Mouse (Mus musculus): ENCODE results near the gene Gm49383. TPM values are rescaled to one million over a fixed set of nuclear protein-coding genes. Genes with fewer than 3 reads are reported as not detected.

The Gm49383 gene
- polyA plus RNA-seq (2014; fragmentation: Illumina TruSeq; extraction: RNeasy Lipid Tissue Mini Kit (QIAGEN cat#74804); ENCODE audit: low read depth, low replicate concordance): 1.7 TPM

DNA sequence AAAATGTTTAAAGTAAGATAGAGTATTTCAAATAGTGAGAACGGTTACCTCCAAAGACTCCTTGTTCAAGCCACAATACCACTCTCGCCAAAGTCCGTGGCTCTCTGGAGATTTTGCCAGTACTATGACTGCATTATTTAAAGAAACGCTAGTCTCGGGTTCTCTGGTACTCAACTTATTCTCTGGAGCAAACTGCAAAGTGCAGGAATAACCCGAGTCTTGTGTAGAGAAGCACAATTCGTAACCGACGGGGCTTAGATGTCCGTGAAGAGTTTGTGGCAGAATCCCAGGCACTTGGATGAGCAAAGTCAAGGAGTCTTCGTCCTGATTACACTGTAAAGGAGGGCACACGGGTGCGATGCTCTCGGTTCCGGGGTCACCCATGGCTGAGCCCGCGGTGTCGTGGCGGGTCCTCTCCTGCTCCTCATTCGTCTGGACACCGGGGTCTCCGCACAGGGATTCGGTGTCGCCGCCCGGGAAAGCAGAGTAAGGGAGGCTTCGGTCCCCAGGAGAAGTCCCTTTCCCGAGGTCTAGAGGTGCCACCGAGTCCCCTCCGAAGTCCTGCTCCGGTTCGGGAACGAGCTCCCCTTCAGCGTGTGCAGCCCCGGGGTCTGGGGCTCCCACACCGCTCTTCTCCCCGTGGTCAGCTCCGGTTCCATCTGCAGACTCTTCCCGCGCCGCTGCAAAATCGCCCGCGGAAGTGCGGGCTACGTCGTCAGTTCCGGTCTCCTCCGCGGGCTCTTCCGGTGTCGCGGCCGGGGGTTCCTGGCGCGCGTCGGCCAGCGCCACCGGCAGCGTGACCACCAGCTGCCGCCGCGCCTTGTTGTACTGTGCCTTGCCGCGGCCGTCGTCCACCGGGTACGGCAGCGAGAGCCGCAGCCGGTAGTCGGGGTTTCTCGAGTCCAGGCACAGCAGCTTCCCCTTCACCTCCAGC is at the start of gene Gm49383:
TSS of gene Gm49383 (minus strand) at position 661 of the 934 bp plus-strand sequence.

DNA sequence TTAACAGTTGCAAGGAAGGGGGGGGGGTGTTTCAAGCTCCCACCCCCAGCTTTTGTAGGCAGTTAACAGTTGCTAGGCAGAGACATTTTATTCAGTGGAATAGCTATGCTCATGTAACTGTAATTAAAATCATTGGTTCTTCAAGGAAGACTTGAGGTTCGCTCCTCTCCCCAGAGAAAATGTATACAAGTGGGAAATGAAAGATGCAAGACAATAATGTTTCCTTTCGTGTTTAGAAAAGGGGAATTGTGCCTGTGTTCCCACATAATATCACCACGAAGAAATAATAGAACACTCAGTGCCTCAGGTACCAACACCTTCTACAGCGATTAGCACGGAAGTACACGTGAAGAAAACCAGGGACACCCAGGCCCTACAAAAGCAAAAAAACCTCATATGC is 44.0 kb upstream of the Gm49383 start, which contains the start of gene Klhdc1:
TSS of gene Klhdc1 (plus strand) at position 301 of the 400 bp plus-strand sequence.

DNA sequence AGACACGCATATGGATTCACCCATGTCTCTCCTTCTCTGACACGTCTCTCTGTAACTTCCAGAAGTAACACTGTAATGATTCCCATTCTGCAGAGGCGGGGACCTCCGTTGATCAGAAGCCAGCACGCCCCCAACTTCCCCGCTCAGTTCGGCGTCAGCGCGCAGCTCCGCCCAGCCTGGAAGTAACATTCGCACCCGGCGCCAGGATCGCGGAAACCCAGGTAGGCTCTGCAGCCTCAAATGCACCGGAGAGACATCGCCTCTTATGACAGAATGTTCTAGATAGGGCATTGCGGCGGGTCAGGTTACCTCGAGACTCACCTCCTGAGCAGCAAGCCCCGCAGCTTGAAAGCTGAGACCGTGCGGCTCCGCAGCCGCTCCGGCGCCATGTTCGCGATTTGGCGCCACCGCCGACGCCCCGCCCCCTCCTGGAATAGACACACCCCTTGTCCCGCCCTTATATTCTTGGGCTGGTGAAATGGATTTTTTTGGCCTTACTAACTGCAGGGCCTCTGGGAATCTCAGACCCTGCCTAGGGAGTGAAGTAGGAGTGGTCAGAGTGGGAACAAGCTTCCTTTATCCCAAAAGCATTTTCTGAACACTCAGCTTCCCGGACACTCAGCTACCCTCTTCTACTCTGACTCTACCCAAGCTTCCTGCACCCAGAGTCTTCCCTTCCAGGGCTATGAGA is 31.0 kb upstream of the Gm49383 start, which contains the start of gene Pole2:
TSS of gene Pole2 (minus strand) at position 420 of the 691 bp plus-strand sequence.

GRCm38 (mm10) chr12:69204052-69204833 is 7.3 kb upstream of the Gm49383 start, which contains the start of gene Gm49384:
Gene Gm49384, minus strand, starts transcription at chr12:69204267.

DNA sequence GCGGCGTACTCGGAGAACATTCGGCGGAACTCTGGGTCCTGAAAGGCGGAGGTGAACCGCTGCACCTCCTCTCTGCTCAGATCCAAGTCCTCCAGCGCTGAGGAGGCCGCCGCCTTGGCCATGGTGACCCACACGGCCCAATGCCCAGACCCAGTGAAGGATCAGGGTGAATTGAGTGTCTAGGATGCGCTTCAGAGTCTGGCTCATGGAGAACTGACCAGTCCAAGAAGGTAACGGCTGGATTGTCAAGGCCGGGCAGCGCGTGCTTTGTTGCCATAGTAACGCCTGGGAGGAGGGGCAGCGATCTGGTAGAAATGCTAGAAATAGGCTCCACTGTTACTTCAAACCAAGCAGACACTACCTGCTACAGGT is 1.2 kb upstream of the Gm49383 start, which contains the start of gene Dnaaf2:
TSS of gene Dnaaf2 (minus strand) at position 266 of the 372 bp plus-strand sequence.

GRCm38 (mm10) chr12:69183583-69184308 is 13.2 kb downstream of the Gm49383 start, which contains the start of the genes Rpl36al and Mgat2:
Gene Rpl36al, minus strand, starts transcription at chr12:69184083.
Gene Mgat2, plus strand, starts transcription at chr12:69184157.

GRCm38 (mm10) chr12:69168461-69169106 is 28.3 kb downstream of the Gm49383 start, which contains the start of gene Lrr1:
Gene Lrr1, plus strand, starts transcription at chr12:69168814.

GRCm38 (mm10) chr12:69158765-69159577 is 37.9 kb downstream of the Gm49383 start, which contains the start of gene Rps29:
Gene Rps29, minus strand, starts transcription at chr12:69159186.

Other genes starting within 250 kb of the Gm49383 start
- gene Rps29, start 37.9 kb downstream of the Gm49383 start, polyA plus RNA-seq (2014; fragmentation: Illumina TruSeq; extraction: RNeasy Lipid Tissue Mini Kit (QIAGEN cat#74804); ENCODE audit: low read depth, low replicate concordance): 27.2 TPM
- gene Lrr1, start 28.3 kb downstream of the Gm49383 start, polyA plus RNA-seq (2014; fragmentation: Illumina TruSeq; extraction: RNeasy Lipid Tissue Mini Kit (QIAGEN cat#74804); ENCODE audit: low read depth, low replicate concordance): not detected
- gene Rpl36al, start 13.0 kb downstream of the Gm49383 start, polyA plus RNA-seq (2014; fragmentation: Illumina TruSeq; extraction: RNeasy Lipid Tissue Mini Kit (QIAGEN cat#74804); ENCODE audit: low read depth, low replicate concordance): 179 TPM
- 53.9 TPM for gene Mgat2, start 12.9 kb downstream of the Gm49383 start, polyA plus RNA-seq (2014; fragmentation: Illumina TruSeq; extraction: RNeasy Lipid Tissue Mini Kit (QIAGEN cat#74804); ENCODE audit: low read depth, low replicate concordance)
- gene Dnaaf2, start 1.3 kb upstream of the Gm49383 start, polyA plus RNA-seq (2014; fragmentation: Illumina TruSeq; extraction: RNeasy Lipid Tissue Mini Kit (QIAGEN cat#74804); ENCODE audit: low read depth, low replicate concordance): 0.77 TPM
- 3.3 TPM for gene Gm49384, start 7.2 kb upstream of the Gm49383 start, polyA plus RNA-seq (2014; fragmentation: Illumina TruSeq; extraction: RNeasy Lipid Tissue Mini Kit (QIAGEN cat#74804); ENCODE audit: low read depth, low replicate concordance)
- 0.85 TPM for gene Pole2, start 31.1 kb upstream of the Gm49383 start, polyA plus RNA-seq (2014; fragmentation: Illumina TruSeq; extraction: RNeasy Lipid Tissue Mini Kit (QIAGEN cat#74804); ENCODE audit: low read depth, low replicate concordance)
- gene Klhdc1, start 44.1 kb upstream of the Gm49383 start, polyA plus RNA-seq (2014; fragmentation: Illumina TruSeq; extraction: RNeasy Lipid Tissue Mini Kit (QIAGEN cat#74804); ENCODE audit: low read depth, low replicate concordance): 0.61 TPM
- gene Klhdc2, start 99.6 kb upstream of the Gm49383 start, polyA plus RNA-seq (2014; fragmentation: Illumina TruSeq; extraction: RNeasy Lipid Tissue Mini Kit (QIAGEN cat#74804); ENCODE audit: low read depth, low replicate concordance): 48.6 TPM
- gene Nemf, start 160.1 kb upstream of the Gm49383 start, polyA plus RNA-seq (2014; fragmentation: Illumina TruSeq; extraction: RNeasy Lipid Tissue Mini Kit (QIAGEN cat#74804); ENCODE audit: low read depth, low replicate concordance): 32.8 TPM
- gene Arf6, start 175.0 kb upstream of the Gm49383 start, polyA plus RNA-seq (2014; fragmentation: Illumina TruSeq; extraction: RNeasy Lipid Tissue Mini Kit (QIAGEN cat#74804); ENCODE audit: low read depth, low replicate concordance): 23.5 TPM
- not detected for gene Gm9887, start 175.4 kb upstream of the Gm49383 start, polyA plus RNA-seq (2014; fragmentation: Illumina TruSeq; extraction: RNeasy Lipid Tissue Mini Kit (QIAGEN cat#74804); ENCODE audit: low read depth, low replicate concordance)